Mouse (Mus musculus): ENCODE data around the gene H2-DMa.

H2-DMa gene

GRCm38 (mm10) chr17:34165033-34165730 is 45.8 kb downstream of the H2-DMa start:
- DNase-seq, result no peak

GRCm38 (mm10) chr17:34169279-34169678 is 49.9 kb downstream of the H2-DMa start:
- DNase-seq, result peak; percentile 24

- DNase-seq, result no peak
Observed at GRCm38 (mm10) chr17:34170487-34170876, 51.1 kb downstream of the H2-DMa start.

- DNase-seq, result peak; percentile 81
Observed at GRCm38 (mm10) chr17:34170877-34171498, 51.6 kb downstream of the H2-DMa start.

GRCm38 (mm10) chr17:34172528-34172927 is 53.2 kb downstream of the H2-DMa start:
- no peak for DNase-seq

- no peak for DNase-seq
Observed at GRCm38 (mm10) chr17:34174075-34174474, 54.7 kb downstream of the H2-DMa start.

GRCm38 (mm10) chr17:34177179-34177578 is 57.8 kb downstream of the H2-DMa start:
- DNase-seq, result no peak

- no peak for DNase-seq
Observed at GRCm38 (mm10) chr17:34179019-34179418, 59.7 kb downstream of the H2-DMa start.

GRCm38 (mm10) chr17:34179913-34180859 is 60.8 kb downstream of the H2-DMa start:
- no peak for DNase-seq

- no peak for DNase-seq
Observed at GRCm38 (mm10) chr17:34183564-34184219, 64.4 kb downstream of the H2-DMa start.

GRCm38 (mm10) chr17:34185526-34185925 is 66.2 kb downstream of the H2-DMa start:
- DNase-seq, result no peak

- no peak for DNase-seq
Observed at GRCm38 (mm10) chr17:34186885-34187260, 67.5 kb downstream of the H2-DMa start.

GRCm38 (mm10) chr17:34187261-34187916 is 68.0 kb downstream of the H2-DMa start, which contains the start of the genes Tap1 and Psmb9:
Gene Tap1 (plus strand): TSS chr17:34187553.
Gene Psmb9 (minus strand): TSS chr17:34187764.
- peak; percentile 97 for DNase-seq

- no peak for DNase-seq
Observed at GRCm38 (mm10) chr17:34188010-34188409, 68.7 kb downstream of the H2-DMa start.

Measured in right cerebral cortex, postnatal 14 days (tissue).